Mouse (Mus musculus): Measurements from ENCODE around the gene Faah.

- TF ChIP-seq CTCF (IDR thresholded peaks at IDR 0.05; ENCODE audit: control insufficient read depth, insufficient read depth, low read length) (no peak), POLR2A (IDR thresholded peaks at IDR 0.05; ENCODE audit: borderline replicate concordance, control insufficient read depth, low read depth, low read length) (no peak)
These were observed 54.9 kb downstream of the Faah start for GRCm38 (mm10) chr4:115962671-115963412.

Data from bone marrow, adult 2 months (tissue).